Mouse (Mus musculus): Measurements from ENCODE around the gene Gm21293.
"Not testable (repeated sequence)": the region's sequence is repeated elsewhere in the genome, so short reads cannot be mapped to it uniquely, and the experiment has no call there.

Gm21293 gene

DNA sequence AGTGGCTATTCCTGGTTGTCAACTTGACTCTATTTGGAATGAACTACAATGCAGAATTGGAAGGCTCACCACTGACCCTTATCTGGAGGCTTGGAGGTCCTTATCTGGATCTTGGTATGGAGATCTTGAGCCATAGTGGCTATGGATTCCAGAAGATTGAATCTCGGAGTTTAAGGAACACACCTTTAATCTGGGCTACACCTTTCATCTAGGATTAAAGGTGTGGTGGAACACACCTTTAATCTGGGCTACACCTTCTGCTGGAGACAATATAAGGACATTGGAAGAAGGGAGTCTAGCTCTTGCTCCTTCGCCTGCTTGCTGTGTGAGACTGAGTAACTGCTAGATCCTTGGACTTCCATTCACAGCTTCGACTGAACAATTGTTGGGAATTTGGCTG, at the start of gene Gm21293:
Gm21293 (plus strand) TSS at position 301 of the 400 bp plus-strand sequence.
- not testable (repeated sequence) for DNase-seq (ENCODE audit: low spot score in 2 of 2)

DNA sequence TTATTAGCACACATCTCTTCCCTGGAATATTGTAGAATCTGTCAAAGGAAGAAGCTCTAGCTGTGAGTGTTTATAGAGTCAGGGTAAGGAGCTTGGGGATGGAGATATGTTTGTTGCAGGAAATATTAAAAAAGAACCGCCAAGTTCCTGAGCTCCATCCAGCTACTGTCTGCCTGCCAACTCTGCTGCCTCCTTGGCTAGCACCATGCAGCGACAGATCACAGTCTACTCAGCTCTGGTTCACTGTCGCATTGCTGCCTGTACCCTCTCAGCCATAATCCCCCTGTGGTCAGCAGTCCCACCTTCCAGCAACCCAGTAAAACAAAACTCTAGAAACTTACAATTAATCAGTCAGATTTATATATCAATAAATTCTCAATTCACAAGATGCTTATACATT, 32.7 kb upstream of the Gm21293 start:
- no peak for DNase-seq (ENCODE audit: low spot score in 2 of 2)

DNA sequence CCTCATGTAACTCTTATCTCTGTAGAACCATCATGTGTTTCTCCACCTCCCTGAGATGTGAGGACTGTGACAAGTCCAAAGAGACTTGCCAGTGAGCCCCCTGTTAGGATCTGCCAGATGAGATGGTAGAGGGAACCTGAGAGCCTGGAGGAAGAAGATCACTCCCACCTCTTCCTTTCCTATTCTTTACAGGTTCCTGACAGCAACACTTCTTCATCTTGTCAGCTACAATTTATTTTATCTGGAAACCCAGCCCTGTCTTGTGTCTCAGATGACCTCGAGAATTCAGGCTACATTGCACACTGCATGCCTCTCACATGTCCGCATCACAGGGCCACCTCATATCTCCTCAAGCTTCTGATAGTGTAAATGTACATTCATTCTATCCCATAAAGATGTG, 24.5 kb upstream of the Gm21293 start:
- DNase-seq (ENCODE audit: low spot score in 2 of 2), result no peak

DNA sequence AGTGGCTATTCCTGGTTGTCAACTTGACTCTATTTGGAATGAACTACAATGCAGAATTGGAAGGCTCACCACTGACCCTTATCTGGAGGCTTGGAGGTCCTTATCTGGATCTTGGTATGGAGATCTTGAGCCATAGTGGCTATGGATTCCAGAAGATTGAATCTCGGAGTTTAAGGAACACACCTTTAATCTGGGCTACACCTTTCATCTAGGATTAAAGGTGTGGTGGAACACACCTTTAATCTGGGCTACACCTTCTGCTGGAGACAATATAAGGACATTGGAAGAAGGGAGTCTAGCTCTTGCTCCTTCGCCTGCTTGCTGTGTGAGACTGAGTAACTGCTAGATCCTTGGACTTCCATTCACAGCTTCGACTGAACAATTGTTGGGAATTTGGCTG, 8.4 kb downstream of the Gm21293 start, which contains the start of gene Gm6763:
Gm6763 (plus strand) TSS at position 301 of the 400 bp plus-strand sequence.
- DNase-seq (ENCODE audit: low spot score in 2 of 2), result not testable (repeated sequence)

DNA sequence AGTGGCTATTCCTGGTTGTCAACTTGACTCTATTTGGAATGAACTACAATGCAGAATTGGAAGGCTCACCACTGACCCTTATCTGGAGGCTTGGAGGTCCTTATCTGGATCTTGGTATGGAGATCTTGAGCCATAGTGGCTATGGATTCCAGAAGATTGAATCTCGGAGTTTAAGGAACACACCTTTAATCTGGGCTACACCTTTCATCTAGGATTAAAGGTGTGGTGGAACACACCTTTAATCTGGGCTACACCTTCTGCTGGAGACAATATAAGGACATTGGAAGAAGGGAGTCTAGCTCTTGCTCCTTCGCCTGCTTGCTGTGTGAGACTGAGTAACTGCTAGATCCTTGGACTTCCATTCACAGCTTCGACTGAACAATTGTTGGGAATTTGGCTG, 16.9 kb downstream of the Gm21293 start, which contains the start of gene Gm8764:
Gm8764 (plus strand) TSS at position 301 of the 400 bp plus-strand sequence.
- not testable (repeated sequence) for DNase-seq (ENCODE audit: low spot score in 2 of 2)

DNA sequence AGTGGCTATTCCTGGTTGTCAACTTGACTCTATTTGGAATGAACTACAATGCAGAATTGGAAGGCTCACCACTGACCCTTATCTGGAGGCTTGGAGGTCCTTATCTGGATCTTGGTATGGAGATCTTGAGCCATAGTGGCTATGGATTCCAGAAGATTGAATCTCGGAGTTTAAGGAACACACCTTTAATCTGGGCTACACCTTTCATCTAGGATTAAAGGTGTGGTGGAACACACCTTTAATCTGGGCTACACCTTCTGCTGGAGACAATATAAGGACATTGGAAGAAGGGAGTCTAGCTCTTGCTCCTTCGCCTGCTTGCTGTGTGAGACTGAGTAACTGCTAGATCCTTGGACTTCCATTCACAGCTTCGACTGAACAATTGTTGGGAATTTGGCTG, 25.4 kb downstream of the Gm21293 start, which contains the start of gene Gm21304:
Gm21304 (plus strand) TSS at position 301 of the 400 bp plus-strand sequence.
- DNase-seq (ENCODE audit: low spot score in 2 of 2), result not testable (repeated sequence)

DNA sequence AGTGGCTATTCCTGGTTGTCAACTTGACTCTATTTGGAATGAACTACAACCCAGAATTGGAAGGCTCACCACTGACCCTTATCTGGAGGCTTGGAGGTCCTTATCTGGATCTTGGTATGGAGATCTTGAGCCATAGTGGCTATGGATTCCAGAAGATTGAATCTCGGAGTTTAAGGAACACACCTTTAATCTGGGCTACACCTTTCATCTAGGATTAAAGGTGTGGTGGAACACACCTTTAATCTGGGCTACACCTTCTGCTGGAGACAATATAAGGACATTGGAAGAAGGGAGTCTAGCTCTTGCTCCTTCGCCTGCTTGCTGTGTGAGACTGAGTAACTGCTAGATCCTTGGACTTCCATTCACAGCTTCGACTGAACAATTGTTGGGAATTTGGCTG, 33.9 kb downstream of the Gm21293 start, which contains the start of gene Gm21312:
Gm21312 (plus strand) TSS at position 301 of the 400 bp plus-strand sequence.
- not testable (repeated sequence) for DNase-seq (ENCODE audit: low spot score in 2 of 2)

DNA sequence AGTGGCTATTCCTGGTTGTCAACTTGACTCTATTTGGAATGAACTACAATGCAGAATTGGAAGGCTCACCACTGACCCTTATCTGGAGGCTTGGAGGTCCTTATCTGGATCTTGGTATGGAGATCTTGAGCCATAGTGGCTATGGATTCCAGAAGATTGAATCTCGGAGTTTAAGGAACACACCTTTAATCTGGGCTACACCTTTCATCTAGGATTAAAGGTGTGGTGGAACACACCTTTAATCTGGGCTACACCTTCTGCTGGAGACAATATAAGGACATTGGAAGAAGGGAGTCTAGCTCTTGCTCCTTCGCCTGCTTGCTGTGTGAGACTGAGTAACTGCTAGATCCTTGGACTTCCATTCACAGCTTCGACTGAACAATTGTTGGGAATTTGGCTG, 42.4 kb downstream of the Gm21293 start, which contains the start of gene Gm20765:
Gm20765 (plus strand) TSS at position 301 of the 400 bp plus-strand sequence.
- not testable (repeated sequence) for DNase-seq (ENCODE audit: low spot score in 2 of 2)

DNA sequence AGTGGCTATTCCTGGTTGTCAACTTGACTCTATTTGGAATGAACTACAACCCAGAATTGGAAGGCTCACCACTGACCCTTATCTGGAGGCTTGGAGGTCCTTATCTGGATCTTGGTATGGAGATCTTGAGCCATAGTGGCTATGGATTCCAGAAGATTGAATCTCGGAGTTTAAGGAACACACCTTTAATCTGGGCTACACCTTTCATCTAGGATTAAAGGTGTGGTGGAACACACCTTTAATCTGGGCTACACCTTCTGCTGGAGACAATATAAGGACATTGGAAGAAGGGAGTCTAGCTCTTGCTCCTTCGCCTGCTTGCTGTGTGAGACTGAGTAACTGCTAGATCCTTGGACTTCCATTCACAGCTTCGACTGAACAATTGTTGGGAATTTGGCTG, 51.0 kb downstream of the Gm21293 start, which contains the start of gene Gm4340:
Gm4340 (plus strand) TSS at position 301 of the 400 bp plus-strand sequence.
- DNase-seq (ENCODE audit: low spot score in 2 of 2), result not testable (repeated sequence)
